Mouse (Mus musculus) left cerebral cortex, postnatal 14 days (tissue): ENCODE results near the gene Elac2. TPM values are rescaled to one million over a fixed set of nuclear protein-coding genes. Genes with fewer than 3 reads are reported as not detected.
A peak's percentile ranks its signal among the peaks of the same experiment; 100 is the strongest.

Experiments
- DNase-seq, 2 experiments: peaks; one replicate each; pipeline ENCODE4 v3.0.0; 2021 to 2022; ENCODE audit warnings: low spot score in 2 of 2, mixed read lengths in 1 of 2
- intact Hi-C: fragments of 180-260 bp; cut with DNase I; formaldehyde crosslinking; loops from one replicate; pipeline ENCODE4 v1.15.1; 2025
- long read RNA-seq, 2 experiments: library from polyadenylated mRNA; stranded (forward); transcript quantifications; one replicate each; pipeline ENCODE4 v2.0.0; 2021
- total RNA-seq, 2 experiments: library from RNA; stranded (reverse); gene quantifications; 2 replicates each; pipeline ENCODE4 v1.2.3; 2021

Gene Elac2
- total RNA-seq, result 10 to 100 TPM; 27.0 to 27.7 TPM
- long read RNA-seq, experiment 1, transcript Elac2-201 (25 exons, 2,771 nt), result minor isoform, 5 of 52 reads
- long read RNA-seq, experiment 1, transcript Elac2-202 (24 exons, 2,884 nt), result major isoform, 36 of 52 reads
- long read RNA-seq, experiment 1, partial matches to known transcripts, result 3 of 52 reads
- long read RNA-seq, experiment 1, other reads (novel, unspliced or antisense), result 7 of 52 reads
- long read RNA-seq, experiment 2, transcript Elac2-202 (24 exons, 2,884 nt), result major isoform, 36 of 65 reads
- long read RNA-seq, experiment 2, partial matches to known transcripts, result 1 of 65 reads
- long read RNA-seq, experiment 2, other reads (novel, unspliced or antisense), result 26 of 65 reads

- peak; percentile 98 to 99 for DNase-seq
- intact Hi-C loops, result no loop called here
These were observed at the start of gene Elac2 for GRCm38 (mm10) chr11:64978720-64979488. Elac2 (plus strand) TSS chr11:64979038.

GRCm38 (mm10) chr11:64929130-64929529 is 49.7 kb upstream of the Elac2 start:
- no peak for DNase-seq
- intact Hi-C loops, result no loop called here

GRCm38 (mm10) chr11:64931060-64931770 is 47.6 kb upstream of the Elac2 start:
- intact Hi-C loops, result no loop called here
- DNase-seq, result no peak

GRCm38 (mm10) chr11:64937226-64937625 is 41.6 kb upstream of the Elac2 start:
- DNase-seq, result no peak
- intact Hi-C loops, result no loop called here

DNA sequence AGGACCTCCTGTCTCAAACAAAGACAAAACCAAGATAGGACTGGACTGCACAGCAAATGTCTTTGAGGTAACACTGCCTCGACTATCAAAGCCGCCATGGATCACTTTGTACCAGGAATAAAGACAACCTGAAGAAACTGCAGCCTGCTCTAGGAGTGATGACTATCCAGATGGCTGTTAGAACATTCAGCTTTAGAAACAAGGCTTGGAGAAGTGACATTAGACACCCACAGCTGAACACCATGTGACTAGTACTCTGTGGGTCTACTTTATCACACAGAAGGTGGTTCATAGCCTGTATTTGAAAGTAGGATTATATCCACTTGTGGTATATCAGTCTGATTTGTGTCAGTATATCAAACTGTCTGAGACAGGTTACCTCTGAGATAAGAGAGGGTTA is 37.6 kb upstream of the Elac2 start:
- intact Hi-C loops, result no loop called here
- peak in 1 of 2 experiments; percentile 18 for DNase-seq

DNA sequence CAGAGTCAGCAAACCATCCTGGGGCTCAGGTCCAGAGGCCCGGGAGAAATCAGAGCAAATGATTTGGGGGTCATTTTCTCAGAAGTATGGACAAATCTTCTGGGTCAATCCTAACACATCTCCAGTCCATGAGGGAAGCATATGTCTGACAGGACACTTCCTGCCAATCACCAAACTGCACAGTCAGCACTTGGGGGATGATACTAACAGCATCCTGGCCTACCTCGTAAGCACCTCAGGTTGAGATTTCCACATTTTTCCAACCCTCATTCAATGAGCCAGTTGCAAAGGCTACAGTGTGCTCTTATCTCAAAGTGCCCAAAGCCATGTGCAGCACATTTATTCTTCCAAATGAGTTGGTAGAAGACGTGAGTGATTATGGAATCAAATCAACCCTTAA is 29.1 kb upstream of the Elac2 start:
- no peak for DNase-seq
- intact Hi-C loops, result no loop called here

- no peak for DNase-seq
- intact Hi-C loops, result no loop called here
These were observed 21.7 kb upstream of the Elac2 start for GRCm38 (mm10) chr11:64956962-64957729.

- DNase-seq, result no peak
- intact Hi-C loops, result loop anchor here (10.0 kb wide), 1 partner anchor 1558 kb away; no protein-coding TSS in a partner anchor
These were observed 16.2 kb upstream of the Elac2 start for GRCm38 (mm10) chr11:64962629-64963028.

- DNase-seq, result peak; percentile 82
- intact Hi-C loops, result loop anchor here (5.0 to 10.0 kb wide), 2 partner anchors 1046 to 1564 kb away; partner anchors contain the start of gene Hs3st3b1
These were observed 10.3 kb upstream of the Elac2 start for GRCm38 (mm10) chr11:64968507-64968906.

DNA sequence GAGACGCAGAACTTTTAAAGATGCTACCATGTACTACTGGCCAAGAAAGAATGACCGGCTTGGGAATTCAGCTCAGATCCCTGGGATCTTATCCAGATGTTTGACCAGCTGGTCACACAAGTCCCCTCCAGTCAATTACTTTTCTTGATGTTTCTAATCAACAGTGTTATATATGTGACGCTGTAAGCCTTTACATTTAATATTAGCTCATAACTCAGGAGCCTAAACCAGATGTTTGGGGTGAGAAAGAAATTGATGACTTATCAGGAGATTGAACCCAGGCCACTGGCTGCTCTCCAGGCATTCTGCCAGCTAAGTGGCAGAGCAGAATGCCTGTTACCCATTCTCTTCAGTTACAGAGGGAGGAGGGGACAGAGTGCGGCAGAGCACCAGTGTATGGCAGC is 9.9 kb upstream of the Elac2 start:
- DNase-seq, result no peak
- intact Hi-C loops, result loop anchor here (5.0 to 10.0 kb wide), 2 partner anchors 1047 to 1564 kb away; partner anchors contain the start of gene Hs3st3b1

DNA sequence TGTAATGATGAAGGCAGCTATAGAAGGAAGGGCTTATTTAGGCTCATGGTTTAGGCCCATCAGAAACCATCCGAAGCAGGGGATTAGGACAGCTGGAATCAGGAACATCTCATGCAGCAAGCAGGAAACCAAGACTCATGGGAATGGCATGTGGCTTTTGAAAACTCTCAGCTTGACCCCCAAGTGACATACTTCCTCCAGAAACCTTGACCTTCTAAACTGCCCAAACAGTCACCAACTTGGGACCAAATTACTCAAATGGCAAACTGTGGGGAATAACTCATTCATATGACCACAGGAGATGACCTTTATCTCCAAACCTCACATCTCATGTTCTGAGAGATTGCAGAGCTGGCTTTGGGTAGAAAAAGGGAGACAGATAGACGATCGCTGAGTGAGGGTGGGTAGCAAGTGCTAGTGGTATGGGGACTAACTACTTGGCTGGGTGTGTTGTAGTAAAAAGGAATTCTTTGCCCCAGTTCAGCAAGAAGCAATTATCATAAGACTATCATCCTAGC is 7.3 kb upstream of the Elac2 start:
- intact Hi-C loops, result no loop called here

GRCm38 (mm10) chr11:64972418-64972817 is 6.4 kb upstream of the Elac2 start:
- intact Hi-C loops, result no loop called here

More for the DNA sequence above, 7.3 kb upstream of the Elac2 start:
- DNase-seq, result no peak

DNA sequence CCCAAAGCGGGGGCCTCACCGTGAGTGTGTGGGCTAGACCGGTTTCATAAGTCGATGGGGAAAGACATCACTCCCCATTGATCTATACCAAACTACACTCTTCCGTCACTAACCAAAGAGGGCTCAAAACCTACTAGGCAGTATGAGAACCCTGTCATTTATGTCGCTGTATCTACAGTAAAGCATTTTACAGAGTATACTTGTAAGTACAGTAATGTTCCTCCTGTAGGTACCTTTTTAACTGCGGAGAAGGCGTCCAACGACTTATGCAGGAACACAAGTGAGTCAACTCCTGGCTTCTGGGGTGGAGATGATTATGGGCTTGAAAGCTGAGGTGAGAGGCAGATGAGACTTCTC is 629 bp downstream of the Elac2 start:
- no peak for DNase-seq
- intact Hi-C loops, result no loop called here

More at GRCm38 (mm10) chr11:64972418-64972817, 6.4 kb upstream of the Elac2 start:
- DNase-seq, result no peak

- intact Hi-C loops, result loop anchor here (10.0 kb wide), 1 partner anchor 686 kb away; no protein-coding TSS in a partner anchor
These were observed 9.7 kb downstream of the Elac2 start for GRCm38 (mm10) chr11:64988556-64988955.

GRCm38 (mm10) chr11:64998439-64998838 is 19.6 kb downstream of the Elac2 start:
- no peak for DNase-seq
- intact Hi-C loops, result no loop called here

More at GRCm38 (mm10) chr11:64988556-64988955, 9.7 kb downstream of the Elac2 start:
- DNase-seq, result no peak

DNA sequence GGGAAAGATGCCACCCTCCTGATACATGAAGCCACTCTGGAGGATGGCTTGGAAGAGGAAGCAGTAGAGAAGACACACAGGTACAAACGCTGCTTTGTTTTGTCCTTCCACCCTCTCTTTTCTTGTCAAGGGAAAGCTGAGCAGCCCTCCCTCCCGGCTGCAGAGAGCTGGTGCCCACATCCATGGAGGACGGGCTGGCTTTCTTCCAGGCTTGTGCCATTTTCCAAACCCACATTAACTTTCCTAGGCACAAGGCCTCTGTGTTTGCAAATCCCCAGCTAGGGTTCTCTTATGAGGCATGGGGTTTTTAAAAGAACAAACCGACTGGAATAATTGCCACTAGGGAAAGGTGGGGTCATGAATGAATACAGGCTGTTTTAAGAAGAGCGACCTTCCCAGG is 20.8 kb downstream of the Elac2 start:
- DNase-seq, result peak in 1 of 2 experiments; percentile 52
- intact Hi-C loops, result no loop called here

DNA sequence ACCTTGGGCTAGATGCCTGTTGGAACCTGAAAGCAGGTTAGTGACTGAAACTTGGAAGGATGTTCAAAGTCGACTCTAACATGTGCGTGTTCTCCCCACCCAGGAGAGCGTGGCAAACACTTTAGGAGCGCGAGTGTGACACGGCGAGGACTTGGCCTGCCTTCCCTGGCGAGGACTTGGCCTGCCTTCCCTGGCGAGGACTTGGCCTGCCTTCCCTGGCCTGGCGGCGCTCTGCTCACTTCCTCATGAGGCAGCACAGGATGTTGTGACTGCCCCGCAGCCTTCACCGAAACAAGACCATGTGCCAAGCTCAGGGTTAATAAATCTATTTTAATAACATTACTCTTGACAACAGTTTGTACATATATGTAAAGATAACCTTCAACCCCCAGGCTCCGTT is 22.9 kb downstream of the Elac2 start:
- DNase-seq, result no peak
- intact Hi-C loops, result no loop called here

DNA sequence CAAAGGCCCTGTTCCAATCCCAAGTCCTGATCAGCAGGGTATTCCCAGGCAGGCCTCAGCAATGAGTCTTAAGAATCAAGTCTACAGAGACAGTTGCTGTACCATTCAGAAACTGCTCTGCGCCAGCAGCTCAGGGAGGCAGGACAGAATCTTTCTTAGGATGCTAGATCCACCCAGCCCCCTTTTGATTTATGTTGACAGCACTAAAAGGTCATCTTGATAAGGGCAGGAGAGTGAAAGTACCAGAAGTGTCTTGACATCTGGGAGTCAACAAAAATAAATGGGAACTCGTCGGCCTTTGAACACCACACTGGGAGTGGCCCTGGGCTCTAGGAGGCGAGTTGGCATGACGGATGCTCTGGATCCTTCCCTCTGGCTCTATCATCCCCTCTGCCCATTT is 24.8 kb downstream of the Elac2 start:
- DNase-seq, result no peak
- intact Hi-C loops, result no loop called here

DNA sequence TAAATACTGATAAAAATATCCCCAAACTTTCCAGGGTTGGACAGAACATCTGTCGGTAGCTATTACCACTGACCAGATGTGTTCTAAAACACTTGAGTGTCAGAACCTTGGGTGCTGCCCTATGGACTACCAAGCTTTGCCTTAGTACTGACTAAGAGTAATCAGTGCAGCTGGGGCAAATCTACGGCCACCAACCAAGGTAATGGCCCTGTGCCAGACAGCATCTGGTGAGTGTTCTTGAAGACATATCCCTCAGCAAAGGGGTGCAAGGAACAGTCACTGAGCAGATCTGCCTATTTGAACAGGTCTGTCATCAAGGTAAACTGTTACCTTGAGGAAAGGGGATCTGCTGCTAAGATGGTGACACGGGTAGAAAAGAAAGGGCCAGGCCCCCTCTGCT is 26.0 kb downstream of the Elac2 start:
- no peak for DNase-seq
- intact Hi-C loops, result no loop called here
